Mouse (Mus musculus) embryonic facial prominence, embryonic 14.5 days (tissue): ENCODE measurements around the gene Hspa1a. TPM values are rescaled to one million over a fixed set of nuclear protein-coding genes. Genes with fewer than 3 reads are reported as not detected.

Experiments
- ATAC-seq: fragments of 200-750 bp; cut with Nextera tagmentation; 2 replicates; pipeline ENCODE4 v1.8.0; 2017; ENCODE audit warnings: low read depth, moderate number of reproducible peaks, moderate TSS enrichment
- DNase-seq: peaks from one replicate; pipeline ENCODE4 v3.0.0-alpha.2; 2015; ENCODE audit warnings: low spot score
- H3K27ac ChIP-seq: fragments of 300-500 bp; sonication (generic); replicated peaks from 2 replicates; pipeline ENCODE4 v1.5.1; 2014; ENCODE audit warnings: low read depth, mild to moderate bottlenecking, low read length, moderate library complexity
- H3K27me3 ChIP-seq: fragments of 300-500 bp; sonication (generic); replicated peaks from 2 replicates; pipeline ENCODE4 v1.6.1; 2014; ENCODE audit warnings: low read length; ENCODE audit not compliant: control insufficient read depth, insufficient read depth
- H3K36me3 ChIP-seq: fragments of 300-500 bp; sonication (generic); 2 replicates; pipeline ENCODE4 v1.6.1; 2014; ENCODE audit warnings: low read length, mixed read lengths; ENCODE audit not compliant: control insufficient read depth, insufficient read depth
- H3K4me1 ChIP-seq: fragments of 300-500 bp; sonication (generic); 2 replicates; pipeline ENCODE4 v1.6.1; 2014; ENCODE audit warnings: antibody characterized with exemption, low read length; ENCODE audit not compliant: control insufficient read depth, insufficient read depth
- H3K4me2 ChIP-seq: fragments of 300-500 bp; sonication (generic); 2 replicates; pipeline ENCODE4 v1.6.1; 2014; ENCODE audit warnings: low read depth, mild to moderate bottlenecking, low read length, moderate library complexity, mixed read lengths
- H3K4me3 ChIP-seq: fragments of 300-500 bp; sonication (generic); 2 replicates; pipeline ENCODE4 v1.5.1; 2014; ENCODE audit warnings: low read depth, mild to moderate bottlenecking, low read length
- H3K9ac ChIP-seq: fragments of 300-500 bp; sonication (generic); 2 replicates; pipeline ENCODE4 v1.6.1; 2014; ENCODE audit warnings: low read depth, mild to moderate bottlenecking, low read length, moderate library complexity, mixed read lengths
- H3K9me3 ChIP-seq: fragments of 300-500 bp; sonication (generic); 2 replicates; pipeline ENCODE4 v1.6.1; 2016; ENCODE audit warnings: low read length; ENCODE audit not compliant: control insufficient read depth
- WGBS: fragments of 180-500 bp; shearing (Covaris S2); extraction: QIAGEN DNeasy Blood & Tissue Kit; methylation state at CpG from one replicate; pipeline ENCODE4 v1.1.7; 2014; 5-methylcytosine and 5-hydroxymethylcytosine counted together
- polyA plus RNA-seq: library from polyadenylated mRNA; unstranded; fragments of >200 nt; fragmentation: Nextera tagmentation; extraction: Ambion mirVana; gene quantifications from 2 replicates; pipeline ENCODE4 v1.2.1, GENCODE M21; 2014

The Hspa1a gene
- polyA plus RNA-seq, 1 experiment from 2014 or later, result 7.3 TPM

DNA sequence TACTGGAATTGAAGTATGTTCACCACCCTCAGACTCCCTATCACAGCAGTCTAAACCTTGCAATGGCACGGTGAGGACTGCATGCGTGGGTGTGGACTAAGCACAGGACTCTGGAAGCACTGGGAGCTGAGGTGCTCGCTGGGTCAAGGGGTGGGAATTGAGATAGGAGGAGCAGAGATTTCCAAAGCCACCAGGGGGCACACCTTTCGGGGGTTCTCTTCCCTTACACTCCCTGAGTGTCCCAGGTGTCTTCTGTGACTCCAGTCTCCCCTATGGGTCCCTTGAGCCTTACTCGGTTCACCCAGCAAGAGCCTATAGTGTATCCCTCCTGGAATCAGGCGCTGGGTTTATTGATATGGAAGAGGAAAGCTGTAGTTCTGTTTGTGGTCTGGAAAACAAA lies 49.0 kb downstream of the Hspa1a start:
- H3K9me3 ChIP-seq, result no peaks in the 10 kb centered on the region
- ATAC-seq (no peak), DNase-seq (no peak)
- 52% methylated on average over 6 of the region's 6 CpGs for WGBS
- no peak overlapping the region for H3K4me2 ChIP-seq
- no peaks in the 10 kb centered on the region for H3K4me1 ChIP-seq
- no peaks in the 10 kb centered on the region for H3K27me3 ChIP-seq
- no peaks in the 10 kb centered on the region for H3K36me3 ChIP-seq
- H3K4me3 ChIP-seq, result no peak overlapping the region
- no peak overlapping the region for H3K9ac ChIP-seq
- H3K27ac ChIP-seq, result no peak overlapping the region

Other genes starting within 250 kb of the Hspa1a start
- gene C4b, start 228.3 kb downstream of the Hspa1a start, polyA plus RNA-seq, result 0.93 and 1.1 TPM in 2 replicates
- gene Cyp21a1, start 167.6 kb downstream of the Hspa1a start, polyA plus RNA-seq, result not detected in 2 replicates
- gene Stk19, start 135.2 kb downstream of the Hspa1a start, polyA plus RNA-seq, result 21.1 and 21.7 TPM in 2 replicates
- 53.0 and 54.2 TPM in 2 replicates for gene Dxo, start 135.1 kb downstream of the Hspa1a start, polyA plus RNA-seq
- 38.9 and 46.6 TPM in 2 replicates for gene Skiv2l, start 121.9 kb downstream of the Hspa1a start, polyA plus RNA-seq
- gene Nelfe, start 121.8 kb downstream of the Hspa1a start, polyA plus RNA-seq, result 85.8 and 99.8 TPM in 2 replicates
- 1.8 and 2.2 TPM in 2 replicates for gene Cfb, start 109.6 kb downstream of the Hspa1a start, polyA plus RNA-seq
- 0.83 and 1.0 TPM in 2 replicates for gene Zbtb12, start 92.7 kb downstream of the Hspa1a start, polyA plus RNA-seq
- not detected in 2 replicates for gene Gm20547, start 90.1 kb downstream of the Hspa1a start, polyA plus RNA-seq
- 4.0 and 5.6 TPM in 2 replicates for gene C2, start 73.9 kb downstream of the Hspa1a start, polyA plus RNA-seq
- gene Ehmt2, start 73.7 kb downstream of the Hspa1a start, polyA plus RNA-seq, result 61.0 and 65.7 TPM in 2 replicates
- gene Slc44a4, start 57.7 kb downstream of the Hspa1a start, polyA plus RNA-seq, result 0.14 and 0.53 TPM in 2 replicates
- gene Neu1, start 40.9 kb downstream of the Hspa1a start, polyA plus RNA-seq, result 15.0 and 15.4 TPM in 2 replicates
- gene Hspa1b, start 12.9 kb downstream of the Hspa1a start, polyA plus RNA-seq, result 0.69 and 2.3 TPM in 2 replicates
- not detected in 2 replicates for gene Gm20481, start 2.2 kb downstream of the Hspa1a start, polyA plus RNA-seq
- gene Hspa1l, start 547 bp upstream of the Hspa1a start, polyA plus RNA-seq, result 0.99 and 1.0 TPM in 2 replicates
- gene Lsm2, start 9.7 kb upstream of the Hspa1a start, polyA plus RNA-seq, result 151 and 159 TPM in 2 replicates
- 80.3 and 87.7 TPM in 2 replicates for gene Vars, start 28.8 kb upstream of the Hspa1a start, polyA plus RNA-seq
- 0.07 and 0.20 TPM in 2 replicates for gene Vwa7, start 44.4 kb upstream of the Hspa1a start, polyA plus RNA-seq
- 12.2 and 16.5 TPM in 2 replicates for gene Sapcd1, start 55.9 kb upstream of the Hspa1a start, polyA plus RNA-seq
- 2.5 and 3.4 TPM in 2 replicates for gene Msh5, start 74.6 kb upstream of the Hspa1a start, polyA plus RNA-seq
- 90.9 and 96.9 TPM in 2 replicates for gene Clic1, start 77.8 kb upstream of the Hspa1a start, polyA plus RNA-seq
- gene Ddah2, start 86.9 kb upstream of the Hspa1a start, polyA plus RNA-seq, result 291 and 341 TPM in 2 replicates
- 9.5 and 21.2 TPM in 2 replicates for gene Ly6g6c, start 93.2 kb upstream of the Hspa1a start, polyA plus RNA-seq
- 0.55 and 0.96 TPM in 2 replicates for gene Mpig6b, start 94.0 kb upstream of the Hspa1a start, polyA plus RNA-seq
- gene Ly6g6e, start 104.7 kb upstream of the Hspa1a start, polyA plus RNA-seq, result 9.4 and 11.8 TPM in 2 replicates
- gene Ly6g6d, start 105.9 kb upstream of the Hspa1a start, polyA plus RNA-seq, result 0.46 and 1.4 TPM in 2 replicates
- 0.18 TPM in 1 of 2 replicates, not detected in the other for gene Ly6g6f, start 113.5 kb upstream of the Hspa1a start, polyA plus RNA-seq
- gene Abhd16a, start 117.1 kb upstream of the Hspa1a start, polyA plus RNA-seq, result 77.2 and 92.3 TPM in 2 replicates
- not detected in 2 replicates for gene Ly6g5c, start 136.1 kb upstream of the Hspa1a start, polyA plus RNA-seq
- gene Ly6g5b, start 143.3 kb upstream of the Hspa1a start, polyA plus RNA-seq, result 0.41 and 0.70 TPM in 2 replicates
- gene Gpank1, start 149.3 kb upstream of the Hspa1a start, polyA plus RNA-seq, result 13.0 and 13.4 TPM in 2 replicates
- 277 and 279 TPM in 2 replicates for gene Csnk2b, start 149.9 kb upstream of the Hspa1a start, polyA plus RNA-seq
- 5.6 and 6.0 TPM in 2 replicates for gene D17H6S53E, start 154.2 kb upstream of the Hspa1a start, polyA plus RNA-seq
- 0.28 TPM in 1 of 2 replicates, not detected in the other for gene Apom, start 159.9 kb upstream of the Hspa1a start, polyA plus RNA-seq
- gene Bag6, start 163.0 kb upstream of the Hspa1a start, polyA plus RNA-seq, result 72.2 and 77.3 TPM in 2 replicates
- gene Prrc2a, start 192.7 kb upstream of the Hspa1a start, polyA plus RNA-seq, result 151 and 172 TPM in 2 replicates
- 16.5 and 17.7 TPM in 2 replicates for gene Aif1, start 203.9 kb upstream of the Hspa1a start, polyA plus RNA-seq
- gene Lst1, start 216.3 kb upstream of the Hspa1a start, polyA plus RNA-seq, result 22.2 and 26.9 TPM in 2 replicates
- 2.0 and 3.3 TPM in 2 replicates for gene Ltb, start 222.3 kb upstream of the Hspa1a start, polyA plus RNA-seq
- gene Tnf, start 229.9 kb upstream of the Hspa1a start, polyA plus RNA-seq, result 0.62 and 0.74 TPM in 2 replicates
- gene Lta, start 233.2 kb upstream of the Hspa1a start, polyA plus RNA-seq, result 0.34 and 0.40 TPM in 2 replicates
- 0.47 TPM in 1 of 2 replicates, not detected in the other for gene Gm16181, start 248.7 kb upstream of the Hspa1a start, polyA plus RNA-seq